Mouse (Mus musculus) adrenal gland, adult 8-10 months (tissue): ENCODE measurements at regions not wholly inside any gene's neighbourhood (a gene's known extent, or its start where the extent isn't known, plus 50 kb on each side); places are given as distances from the start of the nearest gene placed in this dataset.

Experiments
- DNase-seq: peaks from one replicate; pipeline ENCODE4 v3.0.0; 2022
- microRNA-seq, 2 experiments: library from miRNA; unstranded; fragments of <30 nt; microRNA quantifications; one replicate each; pipeline ENCODE4 v1.2.0; 2022

DNA sequence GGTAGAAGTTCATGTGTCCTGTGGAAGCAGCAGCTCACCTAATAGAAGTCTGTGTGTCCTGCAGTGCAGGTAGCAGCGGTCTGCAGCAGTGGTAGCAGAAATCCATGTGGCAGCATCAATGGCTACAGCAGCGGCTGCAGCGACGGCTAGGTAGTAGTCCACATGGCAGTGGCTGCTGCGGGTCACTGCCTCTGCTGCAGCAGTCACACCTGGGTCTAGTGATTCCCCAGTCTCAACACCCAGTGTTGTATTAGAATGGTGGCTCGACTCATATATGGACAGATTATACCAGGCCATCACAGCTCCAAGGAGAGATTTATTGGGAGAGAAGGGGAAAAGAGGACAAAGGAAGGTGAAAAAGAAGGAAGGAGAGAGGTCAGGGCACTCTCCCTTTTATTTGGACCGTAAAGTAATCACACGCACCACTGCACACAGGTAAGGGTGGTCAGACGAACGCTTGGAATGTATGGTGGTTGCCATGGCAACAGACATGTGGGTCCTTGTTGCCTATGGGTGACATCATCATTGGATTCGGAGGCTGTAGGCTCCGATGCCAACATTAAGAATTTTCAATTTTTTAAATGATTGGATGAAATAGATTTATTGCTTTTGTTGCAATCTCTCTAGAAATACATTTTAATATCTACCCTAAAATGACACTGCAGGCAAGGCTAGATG is 71.2 kb upstream of the Ccdc85a start:
- DNase-seq = no peak

DNA sequence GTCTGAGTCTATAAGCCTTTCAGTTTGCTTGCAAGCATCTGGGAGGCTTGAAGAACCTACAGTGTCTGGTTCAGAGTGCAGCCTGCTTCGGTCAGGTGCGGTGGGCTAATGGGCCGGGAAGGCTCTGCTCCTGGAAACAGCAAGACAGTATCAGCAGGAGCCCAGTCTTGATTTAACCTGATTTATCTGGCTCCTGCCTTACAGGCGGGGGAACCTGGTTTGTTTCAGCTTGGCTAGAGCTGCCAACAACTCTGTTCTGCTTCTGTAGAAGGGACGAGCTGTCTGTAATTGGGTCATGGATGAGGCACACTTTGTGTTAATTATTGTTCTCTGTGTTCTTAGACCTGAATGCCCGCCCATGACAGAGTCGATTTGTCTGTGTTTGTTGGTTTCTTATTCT is 65.3 kb upstream of the Ccdc85a start:
- DNase-seq = peak; percentile 11

DNA sequence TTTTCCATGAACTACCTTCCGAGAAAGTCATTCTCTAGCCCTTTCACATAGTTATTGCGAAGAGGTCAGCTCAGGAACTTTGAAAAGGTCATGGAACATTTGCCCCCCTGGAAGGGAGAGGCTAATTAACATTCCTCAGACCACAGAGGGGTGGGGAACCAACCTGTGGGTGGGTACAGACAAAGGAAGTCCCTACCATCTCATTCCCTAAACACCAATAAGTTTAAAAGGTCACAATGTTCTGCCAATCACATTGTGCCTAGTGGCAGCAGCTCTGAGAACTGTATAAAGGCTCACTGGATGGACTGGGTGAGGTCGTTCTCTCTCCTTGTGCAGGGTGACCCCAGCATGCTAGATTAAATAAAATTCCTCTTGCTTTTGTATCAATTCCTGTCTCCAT is 64.8 kb upstream of the Ccdc85a start:
- DNase-seq = no peak

DNA sequence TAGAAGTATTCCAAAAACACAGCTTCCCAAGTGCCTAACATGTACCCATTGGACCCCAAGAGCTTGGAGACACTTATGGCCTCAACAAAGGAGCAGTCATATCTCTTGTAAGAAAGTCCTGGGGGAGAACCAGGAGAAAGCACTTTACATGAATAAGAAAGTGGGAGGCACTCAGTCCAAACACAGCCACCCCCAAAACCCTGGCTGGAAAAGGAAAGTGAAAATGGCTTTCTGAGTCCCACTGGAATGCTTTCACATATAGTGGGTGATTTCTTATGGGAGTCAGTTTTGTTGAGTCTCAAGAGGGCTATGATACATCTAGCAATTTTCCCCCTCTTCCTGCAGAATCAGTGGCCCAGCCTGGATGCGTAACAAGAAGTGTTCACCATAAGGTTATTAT is 55.0 kb upstream of the Ccdc85a start:
- no peak for DNase-seq

DNA sequence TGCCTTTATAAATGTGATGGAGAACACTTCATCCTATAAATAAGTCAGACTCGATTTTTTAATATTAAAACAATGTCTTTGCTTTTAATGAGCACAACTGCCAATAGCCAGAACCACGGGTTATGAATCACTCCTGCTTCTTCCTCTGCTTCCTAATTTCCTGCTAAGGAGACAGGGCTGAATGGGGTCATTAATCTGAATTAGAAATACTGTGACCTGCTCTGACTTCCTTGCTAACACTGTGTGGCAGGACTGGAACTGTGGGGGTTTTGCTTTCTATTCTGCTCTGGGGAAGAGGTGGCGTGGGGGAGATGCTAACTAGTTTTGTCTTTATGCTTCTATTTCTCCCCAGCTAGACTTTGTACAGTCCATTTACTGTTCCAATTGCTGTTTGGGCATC is 52.6 kb upstream of the Ccdc85a start:
- no peak for DNase-seq

Small RNA genes in the stretch of these regions (microRNA-seq; reads per million reads assigned to microRNA genes)
- gene Mir216a (0.17 to 0.35 reads per million in 2 experiments), gene Mir216b (0 reads per million in 2 experiments), gene Mir216c (0 reads per million in 2 experiments), gene Mir217 (0.70 to 1.2 reads per million in 2 experiments)
